In genomic region chr10:88460122-88460820, GRCm38 (mm10) we compare ENCODE assay signal across 20 mouse cellular contexts. TPM values are rescaled to one million over a fixed set of nuclear protein-coding genes. Genes with fewer than 3 reads are reported as not detected.
DNase-seq lines count a peak whose midpoint lies in the region; ATAC-seq and TF ChIP-seq lines count a peak whose summit lies in the region.
"Had no signal": no experiment of that assay in that cellular context is flagged by ENCODE, and none has a peak within 500 bp of the region (broad histone marks: within the 10 kb centered on the region; RNA-seq: fewer than 3 reads in every experiment).

No protein-coding gene starts in this region.

- H3K9me3 ChIP-seq in stomach, embryonic 14.5 days (ENCODE audit: control insufficient read depth, low read depth, low read length) = no peaks in the 10 kb centered on the region
- no peaks in the 10 kb centered on the region for H3K9me3 ChIP-seq in stomach, postnatal 0 days (ENCODE audit: control insufficient read depth, low read length)
- H3K9me3 ChIP-seq in intestine, embryonic 15.5 days = no peaks in the 10 kb centered on the region
- H3K9me3 ChIP-seq: heart, embryonic 15.5 days; midbrain, embryonic 15.5 days had no signal

- WGBS in stomach, embryonic 14.5 days = 72% methylated on average over 18 of the region's 18 CpGs
- 73% methylated on average over 18 of the region's 18 CpGs for WGBS in stomach, postnatal 0 days
- WGBS in intestine, embryonic 15.5 days = 74% methylated on average over 18 of the region's 18 CpGs

- no peaks in the 10 kb centered on the region for H3K36me3 ChIP-seq in stomach, embryonic 14.5 days (ENCODE audit: control insufficient read depth, insufficient read depth, low read length)
- H3K36me3 ChIP-seq in stomach, postnatal 0 days (ENCODE audit: control insufficient read depth, insufficient read depth, low read length) = no peaks in the 10 kb centered on the region
- no peaks in the 10 kb centered on the region for H3K36me3 ChIP-seq in intestine, embryonic 15.5 days
- H3K36me3 ChIP-seq: heart, embryonic 15.5 days; midbrain, embryonic 15.5 days had no signal

- peak; percentile 25 for DNase-seq in kidney, adult 18-20 months
- no peak for DNase-seq in kidney, adult 9 months
- DNase-seq in stomach, postnatal 0 days (ENCODE audit: low spot score) = no peak
- no peak for DNase-seq in thymus, postnatal 0 days (ENCODE audit: low spot score)
- no peak for DNase-seq in cerebellum, adult 11-12 months
- DNase-seq: cerebellum, postnatal 14 days; embryo, embryonic 11 days; layer of hippocampus, adult 9-11 months; left cerebral cortex, postnatal 4 days; liver, postnatal 0 days; retina, postnatal 1 day; thymus, postnatal 4 days had no signal

- H3K27me3 ChIP-seq in stomach, embryonic 14.5 days (ENCODE audit: control insufficient read depth, insufficient read depth, low read length) = no peaks in the 10 kb centered on the region
- no peaks in the 10 kb centered on the region for H3K27me3 ChIP-seq in stomach, postnatal 0 days (ENCODE audit: control insufficient read depth, insufficient read depth, low read length)
- no peaks in the 10 kb centered on the region for H3K27me3 ChIP-seq in intestine, embryonic 15.5 days (replicated peaks)
- H3K27me3 ChIP-seq: heart, embryonic 15.5 days; midbrain, embryonic 15.5 days had no signal

- H3K4me2 ChIP-seq in stomach, embryonic 14.5 days (replicated peaks; ENCODE audit: low read depth, low read length) = no peak overlapping the region
- H3K4me2 ChIP-seq in stomach, postnatal 0 days (replicated peaks; ENCODE audit: low read depth) = no peak overlapping the region
- no peak overlapping the region for H3K4me2 ChIP-seq in intestine, embryonic 15.5 days (replicated peaks)
- H3K4me2 ChIP-seq: heart, embryonic 15.5 days; midbrain, embryonic 15.5 days had no signal

- no peak overlapping the region for H3K4me3 ChIP-seq in stomach, embryonic 14.5 days (ENCODE audit: low read depth, low read length)
- no peak overlapping the region for H3K4me3 ChIP-seq in stomach, postnatal 0 days (ENCODE audit: low read depth, low read length)
- H3K4me3 ChIP-seq in intestine, embryonic 15.5 days (replicated peaks) = no peak overlapping the region
- H3K4me3 ChIP-seq: heart, embryonic 15.5 days; left cerebral cortex, adult 2 months; megakaryocyte, embryonic 14.5 days; midbrain, embryonic 15.5 days had no signal

- ATAC-seq in stomach, embryonic 14.5 days (ENCODE audit: insufficient number of reproducible peaks, insufficient read depth, low FRiP score, low read depth) = 0 out of 2 replicates have a peak, but pooled peaks have one; percentile 10
- ATAC-seq in stomach, postnatal 0 days (ENCODE audit: low FRiP score, low TSS enrichment) = no peak
- peak; percentile 51 for ATAC-seq in intestine, embryonic 15.5 days
- ATAC-seq: liver, postnatal 0 days had no signal

- TF ChIP-seq EP300 in stomach, postnatal 0 days (optimal IDR thresholded peaks at IDR 0.05) = no peak

- no peak for TF ChIP-seq CTCF in stomach, postnatal 0 days (IDR thresholded peaks at IDR 0.05; ENCODE audit: low read depth)

- no peak overlapping the region for H3K27ac ChIP-seq in stomach, embryonic 14.5 days (ENCODE audit: low read length)
- no peak overlapping the region for H3K27ac ChIP-seq in stomach, postnatal 0 days (replicated peaks)
- H3K27ac ChIP-seq in intestine, embryonic 15.5 days = no peak overlapping the region
- H3K27ac ChIP-seq: heart, embryonic 15.5 days; kidney, postnatal 0 days; left cerebral cortex, adult 2 months; midbrain, embryonic 15.5 days had no signal

- H3K9ac ChIP-seq in stomach, embryonic 14.5 days (replicated peaks; ENCODE audit: low read depth, low read length) = no peak overlapping the region
- no peak overlapping the region for H3K9ac ChIP-seq in stomach, postnatal 0 days (ENCODE audit: low read length)
- no peak overlapping the region for H3K9ac ChIP-seq in intestine, embryonic 15.5 days
- H3K9ac ChIP-seq: heart, embryonic 15.5 days; liver, postnatal 0 days; midbrain, embryonic 15.5 days had no signal

- H3K4me1 ChIP-seq in stomach, embryonic 14.5 days (ENCODE audit: control insufficient read depth, insufficient read depth, low read length) = no peaks in the 10 kb centered on the region
- no peaks in the 10 kb centered on the region for H3K4me1 ChIP-seq in stomach, postnatal 0 days (replicated peaks; ENCODE audit: control insufficient read depth, insufficient read depth)
- no peaks in the 10 kb centered on the region for H3K4me1 ChIP-seq in intestine, embryonic 15.5 days (replicated peaks)
- H3K4me1 ChIP-seq: heart, embryonic 15.5 days; megakaryocyte, embryonic 14.5 days; midbrain, embryonic 15.5 days had no signal

RNA-seq across cellular contexts. Expression of gene Sycp3, which starts 0.9 kb away (rescaled TPM):
- 0.34 TPM in 1 of 2 replicates, not detected in the other for polyA plus RNA-seq in stomach, embryonic 14.5 days (2014; fragmentation: Nextera tagmentation; extraction: Ambion mirVana)
- polyA plus RNA-seq in stomach, postnatal 0 days (2015; fragmentation: Nextera tagmentation; extraction: Ambion mirVana) = 0.15 TPM in 2 replicates
- polyA plus RNA-seq in intestine, embryonic 15.5 days (2015; fragmentation: Nextera tagmentation; extraction: Ambion mirVana) = 0.39 and 0.62 TPM in 2 replicates
- 0.16 TPM in 1 of 2 replicates, not detected in the other for polyA plus RNA-seq in thymus, postnatal 0 days (2015; fragmentation: Nextera tagmentation; extraction: Ambion mirVana)
- polyA plus RNA-seq: liver, adult 2 months had no signal

RNA-seq across cellular contexts. Expression of gene Chpt1, which starts 43.6 kb away (rescaled TPM):
- 13.4 and 14.6 TPM in 2 replicates for polyA plus RNA-seq in stomach, embryonic 14.5 days (2014; fragmentation: Nextera tagmentation; extraction: Ambion mirVana)
- polyA plus RNA-seq in stomach, postnatal 0 days (2015; fragmentation: Nextera tagmentation; extraction: Ambion mirVana) = 91.8 and 97.6 TPM in 2 replicates
- polyA plus RNA-seq in intestine, embryonic 15.5 days (2015; fragmentation: Nextera tagmentation; extraction: Ambion mirVana) = 219 and 229 TPM in 2 replicates
- 10.0 and 12.4 TPM in 2 replicates for polyA plus RNA-seq in thymus, postnatal 0 days (2015; fragmentation: Nextera tagmentation; extraction: Ambion mirVana)
